Mouse (Mus musculus): ENCODE results near the gene Itgb1bp1. TPM values are rescaled to one million over a fixed set of nuclear protein-coding genes. Genes with fewer than 3 reads are reported as not detected.

Gene Itgb1bp1
- total RNA-seq (2015): 36.5 and 40.6 TPM in 2 replicates
- 28.4 and 32.2 TPM in 2 replicates for total RNA-seq (2017)

DNA sequence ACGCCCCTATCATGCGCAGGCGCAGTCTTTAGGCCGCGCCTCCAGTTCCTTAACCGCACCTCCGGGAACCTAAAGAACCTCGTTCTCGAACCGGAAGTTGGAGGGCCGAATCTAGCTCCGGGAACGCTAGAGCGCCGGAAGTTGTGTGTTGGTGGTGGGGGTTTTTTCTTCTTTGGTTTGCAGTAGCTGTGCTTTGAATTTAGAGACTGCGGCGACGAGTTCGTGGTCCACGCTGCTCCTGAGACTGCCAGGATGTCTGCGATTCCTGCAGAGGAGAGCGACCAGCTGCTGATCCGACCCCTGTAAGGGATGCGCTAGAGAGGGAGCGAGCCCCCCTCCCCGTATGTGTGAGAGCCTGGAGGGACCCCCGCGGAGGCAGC is at the start of gene Itgb1bp1:
Gene Itgb1bp1 (minus strand): TSS at position 42 of the 380 bp plus-strand sequence.
- ATAC-seq (replicated peaks; ENCODE audit: poor library complexity): peak; percentile 86

DNA sequence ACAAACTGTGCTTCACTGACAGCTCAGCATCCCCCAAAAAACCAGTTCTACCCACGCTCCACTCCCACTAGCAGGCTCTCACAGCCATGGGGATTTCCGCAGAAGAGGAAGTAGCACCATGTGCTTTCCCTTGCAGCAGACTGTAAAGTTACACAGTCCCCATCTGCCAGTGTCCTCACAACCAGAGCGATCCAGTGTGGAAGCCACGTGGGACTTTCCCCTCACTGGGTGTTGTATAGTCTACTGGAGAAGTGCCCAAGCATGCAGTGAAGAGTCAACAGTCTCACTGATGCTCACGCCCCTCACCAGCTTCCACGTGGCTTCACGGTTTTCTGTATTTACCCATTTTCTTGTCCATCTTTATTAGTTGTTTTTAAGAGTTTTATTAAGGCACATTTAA is 49.8 kb upstream of the Itgb1bp1 start:
- ATAC-seq (replicated peaks; ENCODE audit: poor library complexity): peak; percentile 93

DNA sequence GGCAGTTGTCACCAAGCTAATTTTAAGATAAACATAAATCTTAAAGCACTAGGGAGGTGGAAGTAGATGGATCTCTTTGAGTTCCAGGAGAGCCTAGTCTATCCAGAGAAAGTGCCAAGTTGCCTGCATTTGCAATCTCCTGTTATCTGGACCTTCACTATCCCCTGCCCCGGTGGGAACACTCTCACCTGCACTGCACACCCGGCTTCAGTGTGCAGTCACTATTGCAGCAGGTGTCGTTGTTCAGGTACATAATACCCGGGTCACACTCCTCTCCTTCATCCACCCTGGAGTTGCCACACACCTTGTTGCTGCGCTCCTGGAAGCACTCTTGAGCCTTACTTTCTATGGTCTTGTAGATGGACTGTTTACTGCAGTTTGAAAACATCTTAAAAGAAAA is 47.7 kb upstream of the Itgb1bp1 start:
- ATAC-seq (replicated peaks; ENCODE audit: poor library complexity): no peak

DNA sequence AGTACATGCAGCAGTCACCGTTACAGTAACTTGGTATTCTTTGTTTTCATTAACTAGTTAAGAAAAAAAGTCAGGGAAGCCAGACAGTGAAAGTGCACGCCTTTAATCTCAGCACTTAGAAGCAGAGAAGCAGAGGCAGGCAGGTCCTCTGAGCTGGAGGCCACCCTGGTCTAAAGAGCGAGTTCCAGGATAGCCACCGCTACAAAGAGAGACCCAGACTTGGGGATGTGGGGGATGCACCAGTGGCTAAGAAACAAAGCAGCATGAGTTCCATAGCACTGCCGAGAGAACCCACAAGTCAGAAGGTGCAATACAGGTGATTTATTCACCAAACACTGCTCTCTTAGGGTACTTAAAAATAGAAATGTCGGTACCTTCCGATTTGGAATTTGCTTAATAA is 46.9 kb upstream of the Itgb1bp1 start:
- ATAC-seq (replicated peaks; ENCODE audit: poor library complexity): no peak

DNA sequence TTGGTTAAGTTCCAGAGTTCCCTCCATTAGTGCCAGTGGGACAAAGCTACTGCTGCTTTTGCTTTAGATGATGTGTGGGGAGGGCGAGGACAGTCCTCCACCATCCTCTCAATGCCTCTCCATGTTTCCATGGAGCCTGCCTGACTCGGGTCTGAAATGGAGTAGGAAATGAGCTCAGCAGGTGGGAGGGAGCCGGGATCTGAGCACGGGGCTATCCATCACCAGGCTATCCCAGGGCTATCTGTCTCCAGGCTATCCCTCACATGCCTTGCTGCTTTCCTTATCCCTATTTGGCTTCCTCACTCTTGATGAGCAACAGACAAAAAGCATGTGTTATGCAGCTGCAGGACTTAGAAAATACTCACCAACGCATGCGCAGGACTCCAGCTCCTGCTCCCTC is 45.6 kb upstream of the Itgb1bp1 start:
- ATAC-seq (replicated peaks; ENCODE audit: poor library complexity): no peak

DNA sequence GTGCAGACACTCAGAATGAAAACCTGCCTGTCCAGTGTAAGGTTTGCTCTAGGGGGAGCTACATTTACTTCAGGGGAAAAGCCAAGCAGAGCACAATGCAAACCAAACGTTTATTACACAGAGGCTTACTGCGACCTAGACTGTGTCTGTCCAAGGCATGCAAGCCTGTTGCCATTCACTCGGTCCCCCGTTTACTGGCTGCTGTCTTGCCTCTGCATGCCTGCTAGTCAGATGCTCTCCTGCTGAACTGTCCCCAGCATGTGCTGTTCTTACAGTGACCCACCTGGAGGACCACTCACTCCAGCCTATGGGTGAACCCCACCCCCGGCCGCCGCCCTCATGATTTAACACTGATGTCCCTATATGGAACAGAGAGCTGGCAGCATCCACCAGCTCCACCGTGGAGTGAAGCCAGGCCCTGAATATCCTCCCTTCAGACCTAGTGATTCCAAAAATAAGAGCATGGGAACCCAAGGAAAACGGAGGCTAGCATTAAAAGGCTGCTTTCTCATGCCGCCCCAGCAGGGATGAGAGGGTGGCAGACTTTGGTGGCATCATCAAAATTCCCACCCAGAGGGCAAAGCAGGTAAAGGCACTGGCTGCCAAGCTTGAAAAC is 45.0 kb upstream of the Itgb1bp1 start:
- no peak for ATAC-seq (replicated peaks; ENCODE audit: poor library complexity)

DNA sequence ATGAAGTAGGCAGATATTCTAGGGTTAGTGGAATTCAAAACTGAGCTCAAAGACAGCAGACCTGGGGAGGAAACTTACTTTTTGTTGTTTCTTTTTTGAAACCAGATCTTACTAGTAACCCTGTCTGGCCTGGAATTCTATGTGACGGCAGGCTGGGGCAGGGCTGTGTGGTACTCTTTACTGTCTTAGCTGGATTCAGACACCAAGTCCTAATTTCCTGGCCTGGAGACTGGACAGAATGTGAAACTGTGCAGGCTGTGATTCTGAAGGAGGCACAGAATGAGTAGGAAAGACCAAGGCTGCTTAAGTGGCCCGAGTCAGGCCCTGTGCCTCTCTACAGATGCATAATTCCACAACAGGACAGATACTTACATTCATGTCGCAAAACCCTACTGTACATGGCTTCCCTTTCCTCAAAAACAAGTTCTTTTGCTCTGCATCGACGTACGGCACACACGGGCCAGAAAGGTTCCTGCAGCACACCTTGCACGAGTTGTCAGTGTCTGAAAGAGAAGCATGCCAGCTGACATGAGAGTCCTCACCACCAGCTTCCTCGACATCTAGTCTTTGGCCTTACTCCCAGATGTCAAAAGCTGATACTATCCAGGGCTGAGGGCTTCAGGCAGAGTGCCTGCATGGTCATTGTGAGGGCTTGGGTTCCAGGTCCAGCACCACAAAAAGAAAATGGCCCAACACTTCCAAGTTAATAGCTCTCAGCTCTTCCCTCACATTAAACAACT is 43.7 kb upstream of the Itgb1bp1 start:
- ATAC-seq (replicated peaks; ENCODE audit: poor library complexity): no peak

DNA sequence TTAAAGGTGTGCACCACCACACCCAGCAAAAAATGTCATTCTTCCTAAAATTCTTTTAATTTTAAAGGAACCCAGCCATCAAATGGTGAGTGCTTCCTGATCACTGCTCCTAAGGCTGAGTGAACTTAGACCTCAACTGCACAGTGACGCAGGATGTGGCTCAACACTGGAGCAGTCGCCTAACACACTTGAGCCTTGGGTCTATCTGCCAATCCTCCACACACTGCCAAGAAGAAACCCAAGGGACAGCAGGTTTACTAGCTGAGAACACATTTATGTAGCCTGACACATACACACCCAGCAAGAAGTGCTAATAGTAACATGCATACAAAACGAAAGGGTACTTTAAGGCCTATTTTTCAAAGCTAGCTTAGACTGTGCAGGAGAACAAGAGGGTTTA is 40.2 kb upstream of the Itgb1bp1 start:
- no peak for ATAC-seq (replicated peaks; ENCODE audit: poor library complexity)

DNA sequence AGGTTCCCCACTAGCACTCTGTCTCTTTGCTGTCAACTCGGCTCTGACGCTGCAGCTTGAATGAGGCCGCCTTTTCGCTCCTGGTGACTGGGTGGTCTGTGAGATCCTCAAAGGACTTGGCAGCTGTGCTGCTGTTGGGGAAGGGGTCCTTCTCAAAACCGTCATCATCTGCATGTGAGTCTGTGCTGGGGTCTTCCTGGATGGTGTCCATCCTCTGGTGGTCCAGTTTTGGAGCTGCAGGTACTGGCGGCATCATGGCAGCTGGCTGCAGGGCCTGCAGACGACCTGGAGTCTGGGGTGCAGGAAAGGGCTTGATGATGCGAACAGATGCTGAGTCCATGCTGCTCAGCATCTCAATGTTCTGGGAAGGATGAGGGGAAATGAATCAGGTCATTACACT is 39.2 kb upstream of the Itgb1bp1 start:
- no peak for ATAC-seq (replicated peaks; ENCODE audit: poor library complexity)

DNA sequence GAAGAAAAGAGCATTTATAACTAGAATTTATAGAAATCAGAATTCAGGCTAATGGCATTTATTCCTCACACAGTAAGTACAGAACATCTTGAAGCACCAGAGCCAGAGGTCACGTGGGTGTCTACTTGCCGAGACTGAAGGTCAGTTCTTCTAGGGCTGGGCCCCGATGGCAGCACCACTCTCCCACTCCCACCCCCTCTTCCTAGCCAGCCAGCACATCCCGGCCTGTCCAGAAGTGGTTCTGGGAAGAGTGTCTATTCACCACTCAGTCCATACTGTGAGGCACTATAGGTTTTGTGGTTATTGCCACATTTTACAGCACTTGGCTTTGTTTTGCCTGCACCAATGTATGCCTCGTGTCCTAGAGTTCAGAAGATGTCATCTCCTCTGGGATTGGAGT is 38.0 kb upstream of the Itgb1bp1 start:
- no peak for ATAC-seq (replicated peaks; ENCODE audit: poor library complexity)

DNA sequence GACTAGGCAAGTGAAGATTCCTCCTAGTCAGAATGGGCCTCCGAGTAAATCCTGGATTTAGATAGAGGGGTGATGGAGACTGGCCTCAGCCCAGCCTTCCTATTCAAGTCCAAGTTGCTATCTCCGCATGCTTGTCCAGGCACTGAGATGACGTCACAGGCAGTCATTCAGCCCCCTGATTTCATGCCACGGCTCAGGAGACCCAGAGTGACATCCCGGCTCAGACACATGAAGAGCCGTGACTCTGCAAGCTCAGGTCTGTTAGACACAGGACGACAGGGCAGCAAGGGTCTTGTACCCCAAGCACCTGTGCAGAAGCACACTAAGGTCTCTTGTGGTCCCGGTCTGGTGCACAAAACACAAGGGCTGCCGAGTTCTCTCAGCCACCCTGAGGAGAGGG is 36.8 kb upstream of the Itgb1bp1 start:
- no peak for ATAC-seq (replicated peaks; ENCODE audit: poor library complexity)

DNA sequence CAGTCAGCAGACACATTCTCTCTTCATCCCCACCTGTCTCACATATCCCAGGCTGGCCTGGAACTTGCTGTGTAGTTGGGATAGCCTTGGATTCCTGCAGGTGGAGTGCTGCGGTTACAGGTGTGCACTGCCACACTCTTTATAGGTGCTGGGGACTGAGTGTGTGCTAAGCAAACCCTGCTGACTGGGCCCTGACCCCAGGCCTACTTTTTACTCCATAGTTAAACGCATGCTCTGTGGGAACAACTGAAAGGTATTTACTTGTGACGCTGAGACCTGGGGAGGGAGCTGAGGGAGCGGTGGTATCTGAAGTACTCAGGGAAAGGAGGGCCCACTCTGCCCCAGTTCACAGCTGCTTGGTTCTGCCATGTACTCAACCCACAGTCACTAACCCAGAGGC is 36.2 kb upstream of the Itgb1bp1 start:
- ATAC-seq (replicated peaks; ENCODE audit: poor library complexity): no peak

DNA sequence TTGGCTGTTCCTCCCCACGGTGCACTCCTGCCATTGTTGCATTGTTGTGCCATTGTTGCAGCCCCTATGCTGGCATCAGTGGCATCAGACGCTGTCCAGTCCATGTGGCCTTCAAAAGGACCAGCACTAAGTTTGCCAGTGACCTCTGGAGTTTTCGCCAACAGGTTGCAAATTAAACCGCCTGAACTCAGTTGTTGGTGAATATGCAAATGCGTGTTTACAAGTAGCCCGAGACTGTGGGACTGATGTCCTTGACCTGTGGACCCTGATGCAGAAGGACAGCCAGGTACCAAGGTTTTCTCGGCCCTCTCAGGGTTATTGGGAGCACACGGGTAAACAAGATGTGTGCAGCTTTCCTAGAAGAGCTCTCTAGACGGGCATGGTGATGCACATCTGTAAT is 35.1 kb upstream of the Itgb1bp1 start:
- ATAC-seq (replicated peaks; ENCODE audit: poor library complexity): no peak

DNA sequence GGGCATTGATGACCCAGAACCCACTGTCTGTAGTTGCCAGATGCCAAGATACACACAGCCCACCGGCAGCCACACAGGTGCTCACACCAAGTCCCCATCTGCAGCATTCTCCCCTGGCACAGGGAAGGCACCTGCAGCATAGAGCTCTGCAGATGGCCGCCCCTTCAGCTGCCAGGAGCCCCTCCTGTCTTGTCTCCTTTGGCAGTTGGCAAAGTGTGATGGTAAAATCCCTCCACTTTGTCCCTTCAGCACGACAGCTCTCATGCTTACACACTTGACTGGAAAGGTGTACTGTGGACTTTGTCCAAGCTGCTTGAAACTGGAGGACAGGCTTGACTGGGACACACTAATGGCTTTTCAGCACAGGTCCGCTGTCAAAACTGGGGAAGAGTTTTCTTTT is 34.2 kb upstream of the Itgb1bp1 start:
- ATAC-seq (replicated peaks; ENCODE audit: poor library complexity): no peak

DNA sequence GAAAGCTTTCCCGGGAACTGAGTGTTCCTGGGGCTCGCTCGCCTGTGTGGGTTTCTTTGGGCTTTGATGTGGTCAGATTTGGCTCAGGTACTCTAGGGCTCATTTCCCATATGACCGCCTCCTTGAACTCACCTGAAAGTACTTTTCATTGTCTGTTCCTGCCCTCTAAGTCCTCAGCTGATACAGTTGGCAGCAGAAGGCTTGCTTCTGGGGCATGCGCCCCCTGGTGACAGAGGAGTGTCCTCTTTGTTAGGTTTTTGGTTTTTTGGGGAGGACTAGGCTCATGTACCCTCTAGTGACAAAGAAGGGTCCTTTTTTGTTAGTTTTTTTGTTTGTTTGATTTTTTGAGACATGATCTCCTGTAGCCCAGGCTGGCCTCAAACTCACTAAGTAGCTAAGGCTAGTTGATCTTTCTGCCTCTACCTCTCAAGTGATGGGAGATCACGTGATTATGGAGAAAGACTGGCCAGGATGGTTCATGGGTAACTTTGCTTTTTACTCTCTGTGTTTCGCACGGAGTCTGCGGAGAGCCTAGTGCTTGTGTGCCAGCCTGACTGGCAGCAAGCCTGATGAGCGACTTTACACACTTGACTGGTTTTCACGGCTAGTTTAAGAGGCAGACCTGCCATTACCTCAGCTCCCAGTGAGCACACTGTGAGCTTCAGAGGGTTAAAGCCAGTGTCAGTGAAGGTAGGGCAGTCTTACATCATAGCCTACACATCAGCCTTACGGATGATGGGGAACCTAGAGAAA is 32.2 kb upstream of the Itgb1bp1 start:
- ATAC-seq (replicated peaks; ENCODE audit: poor library complexity): peak; percentile 73

DNA sequence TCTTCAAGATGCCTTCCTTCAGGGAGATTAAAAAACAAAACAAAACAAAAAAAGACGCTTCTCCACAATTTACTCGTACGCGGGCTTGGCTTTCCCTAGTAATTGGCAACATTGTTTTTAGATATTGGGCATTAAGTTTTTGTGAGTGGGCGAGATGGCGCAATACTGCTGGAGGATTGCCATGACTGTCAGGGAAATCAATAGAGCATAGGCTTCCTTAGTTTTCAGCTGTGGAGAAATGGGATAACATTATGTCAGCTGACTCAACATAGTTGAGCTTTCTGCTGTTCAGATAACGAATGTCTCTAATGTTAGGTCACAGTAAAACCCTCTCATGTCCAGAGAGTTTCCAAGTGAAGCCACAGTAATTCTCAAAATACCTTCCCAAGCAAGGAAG is 30.8 kb upstream of the Itgb1bp1 start:
- no peak for ATAC-seq (replicated peaks; ENCODE audit: poor library complexity)

DNA sequence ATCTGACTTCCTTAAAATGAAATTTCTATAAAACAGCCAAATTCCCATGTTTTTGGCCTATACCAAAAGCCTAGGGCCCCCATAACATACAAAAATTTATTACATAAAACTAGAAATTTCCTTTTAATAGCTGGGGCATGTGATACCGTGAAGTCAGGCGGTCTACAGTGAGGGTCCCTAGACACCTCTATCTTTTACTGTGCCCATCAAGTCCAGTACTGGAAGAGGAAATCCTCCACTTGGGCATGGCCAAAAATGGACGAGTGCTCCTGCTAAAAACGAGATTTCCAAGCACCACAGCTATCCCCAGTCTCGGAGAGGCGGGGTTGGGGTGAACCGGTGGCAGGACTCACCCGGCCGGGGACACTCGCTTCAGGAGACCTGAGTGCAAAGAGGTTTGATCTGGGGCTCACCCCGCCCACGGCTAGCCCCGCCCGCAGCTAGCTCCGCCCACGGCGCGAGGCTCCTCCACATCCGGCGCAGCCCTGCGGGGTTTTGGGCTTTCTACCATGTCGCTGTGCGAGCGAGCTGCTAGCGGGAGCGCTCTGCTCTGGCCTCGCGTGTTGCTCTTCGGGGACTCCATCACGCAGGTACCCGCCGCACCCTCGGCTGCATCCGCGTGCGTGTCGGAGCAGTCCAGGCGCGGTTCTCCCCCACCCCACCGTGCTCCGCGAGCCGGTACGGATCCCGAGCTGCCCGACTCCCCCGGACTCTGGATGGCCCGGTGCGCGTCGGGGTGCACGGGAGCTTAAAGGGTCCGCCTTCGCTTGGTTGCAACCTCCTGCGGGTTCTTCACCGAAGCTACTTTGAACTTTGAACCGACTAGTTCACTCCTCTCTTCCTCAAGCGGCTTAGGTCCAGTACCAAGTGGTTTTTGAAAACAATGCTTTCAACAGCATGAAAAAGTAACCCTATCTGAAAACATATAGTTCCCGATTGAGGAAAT is 30.1 kb upstream of the Itgb1bp1 start, which contains the start of gene Iah1:
Gene Iah1 (plus strand): TSS at position 467 of the 946 bp plus-strand sequence.
- peak; percentile 91 for ATAC-seq (replicated peaks; ENCODE audit: poor library complexity)

DNA sequence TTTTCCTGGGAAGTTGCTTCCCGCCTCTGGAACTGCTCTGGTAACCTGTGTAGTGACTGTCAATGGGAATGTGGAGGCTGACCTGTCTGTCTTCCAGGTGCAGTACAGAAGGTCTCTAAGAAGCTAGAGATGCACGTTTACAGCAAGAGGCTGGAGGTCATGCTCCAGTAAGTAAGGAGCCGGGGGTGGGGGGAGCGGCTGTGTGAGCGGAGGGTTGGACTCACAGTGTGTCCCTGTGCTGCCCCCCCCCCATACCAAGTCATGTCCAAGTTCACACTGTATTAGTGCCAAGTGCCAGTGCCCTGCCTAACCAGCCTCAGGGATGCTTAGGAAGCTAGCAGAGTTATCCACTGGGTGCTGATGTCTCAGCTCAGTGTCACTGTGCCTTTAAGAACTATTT is 26.1 kb upstream of the Itgb1bp1 start:
- no peak for ATAC-seq (replicated peaks; ENCODE audit: poor library complexity)

DNA sequence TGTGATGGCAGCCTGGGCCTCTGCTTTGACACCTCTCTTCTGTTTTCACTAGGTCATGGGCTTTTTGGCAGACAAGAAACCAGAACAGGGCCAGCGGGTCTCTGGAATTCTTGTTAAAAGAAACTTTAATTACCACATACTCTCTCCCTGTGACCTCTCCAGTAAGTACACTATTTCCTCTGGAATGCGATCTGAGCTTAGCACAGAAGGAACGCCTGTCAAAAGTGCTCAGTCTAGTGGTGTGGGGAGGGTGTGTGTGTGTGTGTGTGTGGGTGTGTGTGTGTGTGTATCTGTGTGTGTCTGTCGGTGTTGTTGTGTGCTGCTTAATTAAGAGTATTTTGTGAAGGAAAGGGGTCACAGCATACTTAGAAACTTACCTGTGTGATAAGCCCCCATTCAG is 20.6 kb upstream of the Itgb1bp1 start:
- no peak for ATAC-seq (replicated peaks; ENCODE audit: poor library complexity)

DNA sequence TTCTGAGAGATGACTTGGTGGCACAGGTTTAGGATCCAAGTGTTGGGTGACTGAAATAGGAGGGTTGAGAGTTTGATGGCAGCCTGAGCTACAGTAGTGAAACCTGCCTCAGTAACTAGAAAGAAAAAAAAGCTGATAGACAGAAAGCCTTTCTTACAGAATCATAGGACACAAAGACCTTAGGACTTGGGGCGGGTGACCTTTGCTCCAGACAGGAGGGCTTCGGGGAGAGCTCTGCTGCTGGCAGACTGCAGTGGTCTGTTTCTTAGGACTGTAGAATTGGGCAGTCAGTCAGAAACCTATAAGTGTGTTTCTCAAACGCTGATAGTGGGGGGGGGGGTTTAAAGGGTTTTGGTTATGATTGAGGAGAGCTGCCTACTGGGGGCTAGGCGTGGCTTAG is 19.7 kb upstream of the Itgb1bp1 start:
- no peak for ATAC-seq (replicated peaks; ENCODE audit: poor library complexity)

DNA sequence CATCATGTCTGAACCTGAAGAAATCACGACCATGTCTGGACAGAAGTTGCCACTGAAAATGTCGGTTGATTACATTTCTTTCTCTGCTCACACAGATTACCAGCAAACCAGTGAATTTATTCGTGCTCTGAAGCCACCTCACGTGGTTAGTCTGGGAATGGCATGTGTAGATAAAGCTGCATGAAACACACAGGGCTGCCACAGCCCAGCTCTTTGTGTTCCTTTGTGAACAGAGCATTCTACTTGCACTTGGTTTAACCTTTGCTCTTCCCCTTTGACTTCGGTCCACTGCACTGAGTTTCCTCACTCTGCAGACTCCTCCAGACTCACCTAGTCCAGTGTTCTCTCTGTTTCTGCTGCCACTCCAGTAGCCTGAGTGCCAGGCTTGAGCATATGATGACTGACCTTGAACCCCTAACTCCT is 16.3 kb upstream of the Itgb1bp1 start:
- peak; percentile 85 for ATAC-seq (replicated peaks; ENCODE audit: poor library complexity)
